Mouse (Mus musculus) limb, embryonic 11.5 days (tissue): ENCODE data around the gene Rab12. TPM values are rescaled to one million over a fixed set of nuclear protein-coding genes. Genes with fewer than 3 reads are reported as not detected.

Experiments used
- ATAC-seq: fragments of 200-750 bp; cut with Nextera tagmentation; 2 replicates; pipeline ENCODE4 v1.8.0; 2017; ENCODE audit warnings: low read depth; ENCODE audit not compliant: insufficient number of reproducible peaks, low FRiP score, low TSS enrichment
- DNase-seq: peaks from one replicate; pipeline ENCODE4 v3.0.0-alpha.2; 2015; ENCODE audit warnings: low spot score
- H3K27ac ChIP-seq: fragments of 300-500 bp; sonication (generic); replicated peaks from 2 replicates; pipeline ENCODE4 v1.5.1; 2014; ENCODE audit warnings: low read depth, mild to moderate bottlenecking, low read length
- H3K27me3 ChIP-seq: fragments of 300-500 bp; sonication (generic); 2 replicates; pipeline ENCODE4 v1.6.1; 2014; ENCODE audit warnings: mild to moderate bottlenecking, low read length, mixed read lengths; ENCODE audit not compliant: control insufficient read depth, insufficient read depth
- H3K36me3 ChIP-seq: fragments of 300-500 bp; sonication (generic); 2 replicates; pipeline ENCODE4 v1.6.1; 2014; ENCODE audit warnings: mild to moderate bottlenecking, low read length, moderate library complexity, mixed read lengths; ENCODE audit not compliant: control insufficient read depth, insufficient read depth
- H3K4me1 ChIP-seq: fragments of 300-500 bp; sonication (generic); 2 replicates; pipeline ENCODE4 v1.6.1; 2014; ENCODE audit warnings: low read length, mixed read lengths; ENCODE audit not compliant: control insufficient read depth, insufficient read depth
- H3K4me2 ChIP-seq: fragments of 300-500 bp; sonication (generic); 2 replicates; pipeline ENCODE4 v1.6.1; 2014; ENCODE audit warnings: low read depth, mild to moderate bottlenecking, moderate library complexity; ENCODE audit not compliant: severe bottlenecking
- H3K4me3 ChIP-seq: fragments of 300-500 bp; sonication (generic); 2 replicates; pipeline ENCODE4 v1.5.1; 2014; ENCODE audit warnings: low read depth, low read length
- H3K9ac ChIP-seq: fragments of 300-500 bp; sonication (generic); 2 replicates; pipeline ENCODE4 v1.6.1; 2014; ENCODE audit warnings: mild to moderate bottlenecking, low read length
- H3K9me3 ChIP-seq: fragments of 300-500 bp; sonication (generic); 2 replicates; pipeline ENCODE4 v1.6.1; 2016; ENCODE audit warnings: low read length; ENCODE audit not compliant: control insufficient read depth
- WGBS: fragments of 180-500 bp; shearing (Covaris S2); extraction: QIAGEN DNeasy Blood & Tissue Kit; methylation state at CpG from one replicate; pipeline ENCODE4 v1.1.7; 2014; 5-methylcytosine and 5-hydroxymethylcytosine counted together
- polyA plus RNA-seq: library from polyadenylated mRNA; unstranded; fragments of >200 nt; fragmentation: Nextera tagmentation; extraction: Ambion mirVana; gene quantifications from 2 replicates; pipeline ENCODE4 v1.2.1, GENCODE M21; 2014

Rab12 gene
- polyA plus RNA-seq, 1 experiment from 2014 or later: 41.4 TPM

DNA sequence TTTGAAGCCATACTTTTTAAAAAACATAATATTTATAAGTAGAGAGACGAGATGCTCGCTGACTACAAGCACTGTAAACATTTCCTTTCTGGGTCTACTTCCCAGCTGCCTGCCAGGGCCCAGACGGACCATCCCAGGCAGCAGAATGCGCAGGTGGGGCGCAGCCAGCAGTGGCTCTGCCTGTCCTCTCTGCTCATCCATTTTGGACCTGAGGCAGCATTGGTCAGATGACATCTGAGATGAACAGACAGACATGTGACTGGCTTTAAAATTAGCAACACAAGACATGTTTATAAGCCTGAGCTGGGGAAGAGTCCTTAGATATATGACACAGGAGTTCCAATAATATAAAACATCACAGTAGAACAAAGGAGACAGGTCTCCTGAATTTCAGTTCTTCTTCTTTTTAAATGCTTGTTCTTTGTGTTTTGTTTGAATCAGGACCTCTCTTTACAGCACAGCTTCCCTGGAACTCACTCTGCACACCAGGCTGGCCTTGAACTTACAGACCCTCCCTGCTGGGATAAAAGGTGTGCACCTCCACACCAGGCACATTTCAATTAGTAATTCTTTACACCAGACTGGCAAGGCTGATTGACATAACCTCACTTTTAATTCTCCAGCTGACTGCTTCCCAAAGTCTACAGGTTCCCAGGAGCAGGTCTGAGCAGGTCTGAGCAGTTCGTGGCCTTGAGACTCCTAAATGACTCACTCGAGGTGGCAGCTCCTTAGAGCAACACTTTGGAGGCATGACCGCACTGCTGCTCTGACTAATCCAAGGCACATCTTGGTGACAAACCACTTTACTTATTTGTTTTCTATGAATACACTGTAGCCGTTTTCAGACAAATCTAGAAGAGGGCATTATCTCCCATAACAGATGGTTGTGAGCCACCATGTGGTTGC is 12.2 kb downstream of the Rab12 start:
- DNase-seq (no peak), ATAC-seq (no peak)
- Histone ChIP-seq H3K9me3 (no peaks in the 10 kb centered on the region), H3K9ac (no peak overlapping the region), H3K4me2 (no peak overlapping the region), H3K4me3 (no peak overlapping the region), H3K36me3 (peaks cover 7% of the 10 kb centered on the region; the same call in 1 of the 2 replicates), H3K4me1 (no peaks in the 10 kb centered on the region), H3K27ac (no peak overlapping the region), H3K27me3 (no peaks in the 10 kb centered on the region)
- 92% methylated on average over 9 of the region's 9 CpGs for WGBS

GRCm38 (mm10) chr17:66504964-66505363 is 14.6 kb downstream of the Rab12 start:
- H3K27me3 ChIP-seq: no peaks in the 10 kb centered on the region
- H3K36me3 ChIP-seq: peaks cover 10% of the 10 kb centered on the region; the same call in 1 of the 2 replicates
- H3K9me3 ChIP-seq: no peaks in the 10 kb centered on the region
- no peak overlapping the region for H3K4me3 ChIP-seq
- no peak overlapping the region for H3K9ac ChIP-seq
- DNase-seq: no peak
- no peak overlapping the region for H3K4me2 ChIP-seq
- H3K4me1 ChIP-seq: no peaks in the 10 kb centered on the region
- H3K27ac ChIP-seq: no peak overlapping the region
- ATAC-seq: no peak
- 90% methylated on average over 8 of the region's 8 CpGs for WGBS

GRCm38 (mm10) chr17:66504248-66504647 is 15.3 kb downstream of the Rab12 start:
- Histone ChIP-seq H3K27ac (no peak overlapping the region), H3K4me2 (no peak overlapping the region), H3K4me3 (no peak overlapping the region), H3K9me3 (no peaks in the 10 kb centered on the region), H3K36me3 (peaks cover 11% of the 10 kb centered on the region; the same call in 1 of the 2 replicates), H3K27me3 (no peaks in the 10 kb centered on the region), H3K9ac (no peak overlapping the region), H3K4me1 (no peaks in the 10 kb centered on the region)
- no peak for ATAC-seq
- no peak for DNase-seq
- WGBS: 96% methylated on average over 2 of the region's 2 CpGs

DNA sequence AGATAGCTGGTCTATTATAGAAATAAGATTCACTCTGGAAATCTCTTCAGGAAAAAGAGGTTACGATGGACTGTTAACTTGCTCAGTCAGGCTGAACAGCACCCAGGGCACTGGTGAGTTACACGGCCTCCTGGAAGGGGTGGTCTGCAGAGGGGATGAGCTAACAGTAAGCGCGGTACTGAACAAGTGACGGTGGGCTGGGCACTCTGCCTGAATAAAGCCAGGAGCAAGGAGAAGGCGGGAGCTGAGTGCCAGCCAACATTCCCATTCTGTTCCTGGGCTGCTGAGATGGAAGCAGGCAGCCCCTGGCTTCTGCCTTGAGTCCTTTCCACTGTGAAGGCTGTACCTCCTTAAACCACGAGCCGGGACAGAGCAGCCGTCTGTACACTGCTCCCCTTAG is 16.1 kb downstream of the Rab12 start:
- Histone ChIP-seq H3K9me3 (no peaks in the 10 kb centered on the region), H3K4me2 (no peak overlapping the region), H3K4me3 (no peak overlapping the region), H3K36me3 (peaks cover 14% of the 10 kb centered on the region; the same call in 1 of the 2 replicates), H3K9ac (no peak overlapping the region), H3K4me1 (no peaks in the 10 kb centered on the region), H3K27ac (no peak overlapping the region), H3K27me3 (no peaks in the 10 kb centered on the region)
- no peak for DNase-seq
- no peak for ATAC-seq
- 86% methylated on average over 9 of the region's 9 CpGs for WGBS

DNA sequence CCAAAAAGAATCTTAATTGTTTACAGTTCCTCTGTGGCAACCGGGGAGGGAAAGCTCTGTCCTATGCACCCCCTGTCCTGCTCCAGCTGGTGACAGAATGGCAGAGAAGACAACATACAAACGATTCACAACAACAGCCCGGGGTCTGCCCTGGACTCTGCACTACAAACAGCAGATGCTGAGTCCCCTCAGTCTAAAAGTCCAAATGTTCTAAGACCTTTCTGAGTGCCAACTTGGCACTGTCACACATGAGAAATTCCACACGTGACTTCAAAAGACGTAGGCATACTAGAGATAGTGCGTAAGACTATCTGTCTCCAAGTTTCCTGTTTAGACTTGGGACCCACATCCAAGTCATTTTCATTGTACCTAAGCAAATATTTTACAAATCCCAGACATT is 16.7 kb downstream of the Rab12 start:
- H3K9ac ChIP-seq: no peak overlapping the region
- DNase-seq: no peak
- no peak overlapping the region for H3K27ac ChIP-seq
- no peak overlapping the region for H3K4me2 ChIP-seq
- H3K4me1 ChIP-seq: no peaks in the 10 kb centered on the region
- peaks cover 14% of the 10 kb centered on the region; the same call in 1 of the 2 replicates for H3K36me3 ChIP-seq
- H3K27me3 ChIP-seq: no peaks in the 10 kb centered on the region
- no peaks in the 10 kb centered on the region for H3K9me3 ChIP-seq
- ATAC-seq: no peak
- 93% methylated on average over 6 of the region's 6 CpGs for WGBS
- H3K4me3 ChIP-seq: no peak overlapping the region

DNA sequence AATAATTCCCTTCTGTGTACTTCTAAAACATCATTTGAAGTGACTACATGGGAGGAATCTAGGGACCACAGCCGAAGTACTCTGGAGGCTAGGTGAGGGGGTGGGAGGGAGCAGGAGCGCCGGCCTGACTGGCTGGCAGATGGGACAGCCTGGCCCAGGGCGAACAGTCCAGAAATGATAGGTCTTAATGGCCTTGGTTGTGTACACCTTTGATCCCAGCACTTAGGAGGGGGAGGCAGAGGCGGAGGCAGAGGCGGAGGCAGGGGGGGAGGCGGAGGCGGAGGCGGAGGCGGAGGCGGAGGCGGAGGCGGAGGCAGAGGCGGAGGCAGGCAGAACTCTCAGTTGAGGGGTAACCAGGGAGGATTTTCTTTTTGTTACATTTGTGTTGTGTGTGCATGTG is 20.9 kb downstream of the Rab12 start:
- Histone ChIP-seq H3K4me1 (no peaks in the 10 kb centered on the region), H3K36me3 (peaks cover 22% of the 10 kb centered on the region), H3K27me3 (no peaks in the 10 kb centered on the region), H3K9me3 (no peaks in the 10 kb centered on the region), H3K27ac (no peak overlapping the region), H3K4me3 (no peak overlapping the region), H3K4me2 (no peak overlapping the region), H3K9ac (no peak overlapping the region)
- 89% methylated on average over 14 of the region's 14 CpGs for WGBS
- ATAC-seq (no peak), DNase-seq (no peak)

GRCm38 (mm10) chr17:66496589-66496988 is 22.9 kb downstream of the Rab12 start:
- H3K4me1 ChIP-seq: no peaks in the 10 kb centered on the region
- H3K27ac ChIP-seq: no peak overlapping the region
- no peaks in the 10 kb centered on the region for H3K27me3 ChIP-seq
- no peak overlapping the region for H3K9ac ChIP-seq
- H3K9me3 ChIP-seq: no peaks in the 10 kb centered on the region
- H3K36me3 ChIP-seq: peaks cover 22% of the 10 kb centered on the region
- H3K4me3 ChIP-seq: no peak overlapping the region
- WGBS: 96% methylated on average over 9 of the region's 9 CpGs
- no peak for ATAC-seq
- no peak overlapping the region for H3K4me2 ChIP-seq
- DNase-seq: no peak

GRCm38 (mm10) chr17:66490022-66490601 is 29.4 kb downstream of the Rab12 start:
- H3K9ac ChIP-seq: no peak overlapping the region
- no peak overlapping the region for H3K4me2 ChIP-seq
- no peaks in the 10 kb centered on the region for H3K27me3 ChIP-seq
- ATAC-seq (no peak), DNase-seq (peak; percentile 70)
- H3K4me1 ChIP-seq: no peaks in the 10 kb centered on the region
- no peaks in the 10 kb centered on the region; the same call in 1 of the 2 replicates for H3K36me3 ChIP-seq
- H3K9me3 ChIP-seq: no peaks in the 10 kb centered on the region
- H3K27ac ChIP-seq: no peak overlapping the region
- WGBS: 45% methylated on average over 10 of the region's 10 CpGs
- H3K4me3 ChIP-seq: no peak overlapping the region
